Mouse (Mus musculus) neutrophil, adult 65 days (primary cell): ENCODE data around the gene Crocc2. TPM values are rescaled to one million over a fixed set of nuclear protein-coding genes. Genes with fewer than 3 reads are reported as not detected.

ENCODE experiments used
- total RNA-seq: library from RNA; stranded (reverse); gene quantifications from 2 replicates; pipeline ENCODE4 v1.2.4, GENCODE M21; 2023

Gene Crocc2
- not detected in 2 replicates for total RNA-seq

DNA sequence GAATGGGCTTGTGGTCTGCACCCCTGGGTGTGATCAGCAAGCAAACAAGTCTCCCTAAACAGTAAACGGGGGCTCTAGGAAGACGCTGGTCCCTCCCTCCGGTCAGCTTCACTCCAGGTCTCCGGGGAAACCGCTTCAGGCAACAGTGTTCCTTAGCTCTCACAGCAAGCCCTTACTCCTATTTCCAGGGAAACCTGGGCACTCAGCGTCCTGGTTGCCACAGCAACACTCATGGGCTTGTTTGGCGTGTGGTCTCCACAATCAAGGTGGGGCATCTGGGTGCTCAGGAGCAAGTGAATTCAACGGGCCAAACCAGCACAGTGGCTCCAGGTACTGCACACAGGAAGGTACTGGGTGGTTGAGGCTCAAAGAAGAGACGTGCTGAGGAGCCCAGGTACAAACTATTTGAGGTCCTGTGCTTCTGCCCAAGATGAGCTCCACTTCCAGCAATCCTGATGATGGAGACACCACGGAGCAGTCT lies at the start of gene Crocc2:
Crocc2 (plus strand) TSS at position 431 of the 481 bp plus-strand sequence.

DNA sequence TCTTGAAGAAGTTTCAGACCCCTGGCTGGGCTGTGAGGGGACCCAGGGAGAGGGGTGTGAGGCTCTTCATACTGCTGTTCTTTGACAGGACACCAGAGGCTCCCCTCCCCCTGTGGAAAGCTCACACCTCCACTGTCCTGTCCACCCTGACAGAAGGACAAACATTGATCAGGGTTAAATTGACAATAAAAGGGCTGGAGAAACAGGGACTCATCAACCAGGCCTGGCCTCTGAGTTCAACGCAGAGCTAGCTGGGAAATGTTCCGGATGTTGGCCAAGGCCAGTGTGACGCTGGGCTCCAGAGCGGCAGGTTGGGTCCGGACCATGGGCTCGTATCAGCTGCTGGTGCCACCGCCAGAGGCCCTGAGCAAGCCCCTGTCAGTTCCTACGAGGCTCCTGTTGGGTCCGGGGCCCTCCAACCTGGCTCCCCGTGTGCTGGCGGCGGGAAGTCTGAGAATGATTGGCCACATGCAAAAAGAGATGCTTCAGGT lies 33.4 kb upstream of the Crocc2 start, which contains the start of gene Agxt:
Agxt (plus strand) TSS at position 205 of the 491 bp plus-strand sequence.

DNA sequence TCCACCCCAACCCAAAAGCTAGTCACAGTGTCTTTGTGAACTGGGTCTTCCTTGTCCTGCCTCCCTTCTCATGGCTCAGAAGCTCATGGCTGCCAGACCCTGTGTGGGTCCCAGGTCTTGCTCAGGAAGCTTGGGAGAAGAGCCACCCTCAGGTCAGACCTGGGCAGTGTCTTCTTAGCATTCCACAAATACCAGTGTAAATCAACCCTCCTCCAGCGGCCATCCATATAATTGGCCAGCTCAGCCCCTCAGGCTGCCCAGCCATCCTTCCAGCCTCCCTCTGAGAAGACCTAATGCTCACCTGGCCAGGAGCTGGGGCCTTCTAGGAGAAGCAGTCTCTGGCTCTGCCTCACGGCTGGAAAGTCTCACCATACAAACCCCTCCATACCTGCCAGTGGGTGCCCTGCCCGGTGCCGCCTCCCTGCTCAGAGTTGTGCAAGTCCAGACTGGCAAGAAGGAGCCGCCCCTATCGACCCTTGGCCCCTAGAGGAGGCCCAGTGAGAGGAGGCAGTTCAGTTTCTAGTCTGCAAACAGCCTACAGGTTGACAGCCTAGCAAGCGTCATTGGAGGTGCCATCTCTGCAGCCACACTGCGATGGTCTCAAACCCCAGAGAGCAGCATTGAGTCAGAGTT lies 7.9 kb upstream of the Crocc2 start, which contains the start of gene 2310007B03Rik:
2310007B03Rik (minus strand) TSS at position 448 of the 633 bp plus-strand sequence.

DNA sequence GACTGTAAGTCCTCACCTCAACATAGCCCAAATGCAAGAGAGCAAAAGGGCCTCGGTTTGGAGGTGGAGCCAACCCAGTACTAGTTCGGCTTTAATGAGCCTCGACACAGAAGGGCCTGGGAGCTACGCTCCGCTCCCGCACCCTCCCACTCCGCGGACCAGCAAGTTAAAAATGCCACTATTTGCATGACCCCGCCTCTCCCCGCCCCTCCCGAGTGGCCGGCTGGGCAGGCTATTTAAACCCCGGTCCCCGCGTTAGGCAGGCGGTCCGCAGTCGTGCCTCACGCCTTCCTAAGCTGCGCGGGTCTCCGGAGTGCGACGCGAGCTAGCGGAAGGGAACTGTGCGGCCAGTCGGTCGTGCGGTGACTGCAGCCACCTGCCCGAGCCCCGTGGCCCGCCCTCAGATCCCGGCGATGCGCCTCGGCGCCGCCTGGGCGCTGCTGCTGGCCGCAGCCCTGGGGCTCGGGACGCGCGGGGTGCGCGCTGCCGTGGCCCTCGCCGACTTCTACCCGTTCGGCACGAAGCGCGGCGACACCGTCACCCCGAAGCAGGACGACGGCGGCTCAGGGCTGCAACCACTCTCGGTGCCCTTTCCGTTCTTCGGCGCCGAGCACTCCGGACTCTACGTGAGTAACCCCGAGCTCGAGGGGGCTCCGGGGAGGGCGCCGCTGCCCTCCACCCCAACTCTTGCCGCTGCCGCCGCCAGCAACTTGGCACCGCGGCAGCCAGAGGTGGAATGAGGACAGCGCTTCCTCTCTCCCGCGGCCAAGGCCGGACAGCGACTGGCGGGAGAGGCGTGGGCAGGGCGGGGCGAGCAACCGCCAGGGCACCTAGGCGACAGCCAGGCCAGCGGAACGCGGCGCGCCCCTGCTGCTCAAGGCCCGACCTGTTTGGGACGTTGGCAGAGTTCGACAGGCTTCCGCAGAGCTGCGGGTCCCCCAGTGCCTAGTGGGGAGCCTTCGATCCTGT lies 67.3 kb downstream of the Crocc2 start, which contains the start of gene Sned1:
Sned1 (plus strand) TSS at position 266 of the 969 bp plus-strand sequence.

Other genes with a start within 250 kb of the Crocc2 start
- 23.9 and 26.6 TPM in 2 replicates for gene Capn10, start 234.3 kb upstream of the Crocc2 start, total RNA-seq
- 19.9 and 20.6 TPM in 2 replicates for gene Gpr35, start 217.9 kb upstream of the Crocc2 start, total RNA-seq
- not detected in 2 replicates for gene Aqp12, start 162.4 kb upstream of the Crocc2 start, total RNA-seq
- gene Kif1a, start 66.8 kb upstream of the Crocc2 start, total RNA-seq, result 0.54 and 2.0 TPM in 2 replicates
- gene Agxt, start 33.5 kb upstream of the Crocc2 start, total RNA-seq, result not detected in 2 replicates
- gene 2310007B03Rik, start 7.8 kb upstream of the Crocc2 start, total RNA-seq, result not detected in 2 replicates
- gene Sned1, start 67.1 kb downstream of the Crocc2 start, total RNA-seq, result 3.6 and 8.2 TPM in 2 replicates
- 12.3 and 12.6 TPM in 2 replicates for gene Mterf4, start 137.2 kb downstream of the Crocc2 start, total RNA-seq
- 13.9 and 15.2 TPM in 2 replicates for gene Ppp1r7, start 174.1 kb downstream of the Crocc2 start, total RNA-seq
- 4.8 and 12.4 TPM in 2 replicates for gene Pask, start 174.8 kb downstream of the Crocc2 start, total RNA-seq
- not detected in 2 replicates for gene Ano7, start 205.2 kb downstream of the Crocc2 start, total RNA-seq